Mouse (Mus musculus): ENCODE measurements around the gene Pdcd10. TPM values are rescaled to one million over a fixed set of nuclear protein-coding genes. Genes with fewer than 3 reads are reported as not detected.

The Pdcd10 gene
- polyA plus RNA-seq, 1 experiment from 2014 or later = 79.7 TPM

Other genes with a start within 250 kb of the Pdcd10 start
- not detected in 2 replicates for gene Wdr49, start 74.7 kb downstream of the Pdcd10 start, polyA plus RNA-seq (2016; fragmentation: Nextera tagmentation; extraction: Ambion mirVana)
- 0.62 and 0.80 TPM in 2 replicates for gene Serpini1, start 691 bp upstream of the Pdcd10 start, polyA plus RNA-seq (2016; fragmentation: Nextera tagmentation; extraction: Ambion mirVana)
- gene Gm29133, start 191.3 kb upstream of the Pdcd10 start, polyA plus RNA-seq (2016; fragmentation: Nextera tagmentation; extraction: Ambion mirVana) = not detected in 2 replicates

Measured in liver, embryonic 12.5 days (tissue).